Mouse (Mus musculus) megakaryocyte, embryonic 14.5 days (primary cell): Measurements from ENCODE around the gene Mpped2. TPM values are rescaled to one million over a fixed set of nuclear protein-coding genes. Genes with fewer than 3 reads are reported as not detected.

Experiments used
- H3K27me3 ChIP-seq: replicated peaks from 2 replicates; pipeline ENCODE3; 2012; ENCODE audit warnings: inconsistent platforms
- H3K36me3 ChIP-seq: replicated peaks from 2 replicates; pipeline ENCODE3; 2012; ENCODE audit warnings: low read length, inconsistent platforms, mixed read lengths
- H3K4me1 ChIP-seq: 2 replicates; pipeline ENCODE4 v1.6.1; 2012; ENCODE audit warnings: inconsistent platforms
- H3K4me3 ChIP-seq: replicated peaks from 2 replicates; pipeline ENCODE3; 2012; ENCODE audit warnings: moderate library complexity, mild to moderate bottlenecking, inconsistent platforms
- H3K9me3 ChIP-seq: 2 replicates; pipeline ENCODE4 v1.6.1; 2012; ENCODE audit warnings: inconsistent platforms
- FLI1 ChIP-seq: IDR thresholded peaks from 2 replicates; pipeline ENCODE4 v1.6.1; 2012; ENCODE audit warnings: low read length, inconsistent platforms, mixed read lengths
- GATA1 ChIP-seq: IDR thresholded peaks from 3 replicates; pipeline ENCODE4 v1.6.1; 2012; ENCODE audit warnings: mixed read lengths, low read length, inconsistent platforms, borderline replicate concordance
- polyA plus RNA-seq: library from polyadenylated mRNA; stranded (reverse); fragments of >175 nt; gene quantifications from 2 replicates; pipeline ENCODE4 v1.2.3, GENCODE M21; 2012; ENCODE audit warnings: low replicate concordance; ENCODE audit not compliant: insufficient read depth

Mpped2 gene
- polyA plus RNA-seq, 1 experiment, result 0.10 TPM

- no peak overlapping the region for H3K4me3 ChIP-seq
- H3K9me3 ChIP-seq, result peaks cover 31% of the 10 kb centered on the region
- no peaks in the 10 kb centered on the region for H3K4me1 ChIP-seq
- no peak for TF ChIP-seq FLI1
- TF ChIP-seq GATA1, result no peak
- no peaks in the 10 kb centered on the region for H3K36me3 ChIP-seq
- no peaks in the 10 kb centered on the region for H3K27me3 ChIP-seq
Measured at GRCm38 (mm10) chr2:106826023-106826422, 133.0 kb downstream of the Mpped2 start.

- TF ChIP-seq FLI1, result no peak
- no peak for TF ChIP-seq GATA1
- H3K27me3 ChIP-seq, result no peaks in the 10 kb centered on the region
- H3K36me3 ChIP-seq, result no peaks in the 10 kb centered on the region
- H3K4me3 ChIP-seq, result no peak overlapping the region
- no peaks in the 10 kb centered on the region for H3K4me1 ChIP-seq
- H3K9me3 ChIP-seq, result peaks cover 31% of the 10 kb centered on the region
Measured at GRCm38 (mm10) chr2:106826806-106827205, 133.7 kb downstream of the Mpped2 start.

- Histone ChIP-seq H3K4me1 (no peaks in the 10 kb centered on the region), H3K27me3 (no peaks in the 10 kb centered on the region), H3K4me3 (no peak overlapping the region), H3K9me3 (peaks cover 26% of the 10 kb centered on the region), H3K36me3 (no peaks in the 10 kb centered on the region)
- TF ChIP-seq FLI1 (no peak), GATA1 (no peak)
Measured at GRCm38 (mm10) chr2:106828573-106829310, 135.7 kb downstream of the Mpped2 start.

DNA sequence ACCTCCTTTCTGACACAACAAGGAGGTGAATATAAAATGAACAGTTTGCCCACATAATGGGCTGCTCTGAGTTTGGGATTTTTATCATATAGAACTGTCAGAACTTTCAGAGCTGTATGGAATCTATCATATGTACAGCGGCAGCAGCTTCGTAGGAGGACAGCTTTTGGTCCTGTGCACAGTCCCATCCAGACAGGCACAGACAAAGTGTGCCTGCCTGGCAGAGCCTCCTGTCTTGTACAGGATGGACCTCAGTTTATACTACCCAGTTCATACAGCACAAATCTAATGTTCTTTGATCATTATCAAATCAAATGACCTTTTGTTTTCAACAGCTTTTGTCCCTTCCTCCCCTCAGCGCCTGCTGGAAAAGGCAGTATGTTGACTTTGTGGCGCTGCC lies 136.4 kb downstream of the Mpped2 start:
- TF ChIP-seq GATA1 (no peak), FLI1 (no peak)
- Histone ChIP-seq H3K4me1 (no peaks in the 10 kb centered on the region), H3K27me3 (no peaks in the 10 kb centered on the region), H3K36me3 (no peaks in the 10 kb centered on the region), H3K9me3 (peaks cover 26% of the 10 kb centered on the region), H3K4me3 (no peak overlapping the region)

- Histone ChIP-seq H3K4me1 (no peaks in the 10 kb centered on the region), H3K4me3 (no peak overlapping the region), H3K27me3 (no peaks in the 10 kb centered on the region), H3K9me3 (peaks cover 40% of the 10 kb centered on the region), H3K36me3 (no peaks in the 10 kb centered on the region)
- TF ChIP-seq FLI1 (no peak), GATA1 (no peak)
Measured at GRCm38 (mm10) chr2:106832577-106832976, 139.5 kb downstream of the Mpped2 start.

DNA sequence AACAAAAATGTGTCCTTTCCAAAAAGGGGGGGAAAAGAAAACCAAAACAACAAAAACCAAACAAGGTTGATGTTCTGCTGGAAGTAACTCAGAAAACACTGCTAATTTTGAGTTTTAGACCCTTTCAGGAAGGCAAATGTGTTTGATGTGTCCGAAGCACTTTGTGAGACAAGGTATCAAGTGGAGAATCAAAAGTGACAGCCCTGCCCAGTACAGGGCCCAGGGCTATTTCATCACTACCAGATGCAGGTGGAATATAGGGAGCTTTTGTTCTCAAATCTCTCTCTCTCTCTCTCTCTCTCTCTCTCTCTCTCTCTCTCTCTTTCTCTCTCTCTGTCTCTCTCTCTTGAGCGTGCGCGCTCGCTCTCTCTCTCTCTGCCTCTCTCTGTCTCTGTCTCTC lies 140.1 kb downstream of the Mpped2 start:
- no peak for TF ChIP-seq FLI1
- no peak for TF ChIP-seq GATA1
- H3K9me3 ChIP-seq, result peaks cover 46% of the 10 kb centered on the region

DNA sequence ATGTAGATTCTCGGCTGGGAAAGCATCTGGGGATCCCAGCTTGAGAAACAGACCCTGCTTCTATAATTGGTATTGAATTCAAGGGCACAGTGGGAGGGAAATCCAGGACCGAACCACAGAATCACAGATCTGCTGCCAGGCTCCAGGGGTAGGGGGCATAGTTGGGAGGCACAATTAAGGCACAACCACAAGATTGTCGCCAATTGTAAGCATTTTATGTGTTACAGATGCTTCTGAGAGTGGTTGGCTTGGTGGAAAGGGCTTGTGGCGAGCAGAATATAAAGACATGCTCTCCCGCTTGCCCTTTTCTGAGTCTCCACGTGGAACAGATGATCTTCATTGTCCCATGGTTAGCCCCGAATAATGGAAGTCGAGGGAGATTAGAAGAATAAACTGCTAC lies 142.3 kb downstream of the Mpped2 start:
- Histone ChIP-seq H3K4me3 (no peak overlapping the region), H3K9me3 (peaks cover 53% of the 10 kb centered on the region), H3K27me3 (no peaks in the 10 kb centered on the region), H3K4me1 (no peaks in the 10 kb centered on the region), H3K36me3 (no peaks in the 10 kb centered on the region)
- no peak for TF ChIP-seq GATA1
- no peak for TF ChIP-seq FLI1

More for the DNA sequence above, 140.1 kb downstream of the Mpped2 start:
- Histone ChIP-seq H3K4me3 (no peak overlapping the region), H3K27me3 (no peaks in the 10 kb centered on the region), H3K36me3 (no peaks in the 10 kb centered on the region), H3K4me1 (no peaks in the 10 kb centered on the region)

GRCm38 (mm10) chr2:106837241-106837640 lies 144.2 kb downstream of the Mpped2 start:
- peaks cover 53% of the 10 kb centered on the region for H3K9me3 ChIP-seq
- no peak overlapping the region for H3K4me3 ChIP-seq
- no peaks in the 10 kb centered on the region for H3K27me3 ChIP-seq
- H3K4me1 ChIP-seq, result no peaks in the 10 kb centered on the region
- H3K36me3 ChIP-seq, result no peaks in the 10 kb centered on the region
- TF ChIP-seq FLI1, result no peak
- no peak for TF ChIP-seq GATA1

DNA sequence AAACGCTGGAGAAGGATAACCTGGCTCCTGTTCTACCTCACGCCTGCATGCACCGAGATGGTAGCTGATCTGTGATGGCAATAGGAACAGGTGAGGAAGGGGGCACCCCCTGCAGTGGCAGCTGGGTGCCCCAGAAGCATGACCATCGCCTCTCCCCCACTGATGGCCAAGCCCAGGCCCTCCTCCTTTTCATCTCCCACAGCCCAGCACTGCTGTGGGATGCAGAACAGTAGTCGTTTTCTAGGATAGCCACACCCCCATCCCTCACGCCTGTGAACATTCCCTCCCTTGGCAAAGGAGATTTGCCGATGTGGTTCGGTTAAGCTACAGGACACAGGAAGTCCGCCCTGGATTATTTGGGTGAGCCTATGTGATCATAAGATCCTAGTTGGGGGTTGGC lies 151.1 kb downstream of the Mpped2 start:
- Histone ChIP-seq H3K4me1 (no peaks in the 10 kb centered on the region), H3K27me3 (no peaks in the 10 kb centered on the region)

GRCm38 (mm10) chr2:106844766-106845678 lies 152.0 kb downstream of the Mpped2 start:
- Histone ChIP-seq H3K4me1 (no peaks in the 10 kb centered on the region), H3K36me3 (no peaks in the 10 kb centered on the region), H3K4me3 (no peak overlapping the region), H3K27me3 (no peaks in the 10 kb centered on the region), H3K9me3 (peaks cover 20% of the 10 kb centered on the region)
- TF ChIP-seq GATA1, result no peak
- TF ChIP-seq FLI1, result no peak

More for the DNA sequence above, 151.1 kb downstream of the Mpped2 start:
- Histone ChIP-seq H3K9me3 (peaks cover 27% of the 10 kb centered on the region), H3K36me3 (no peaks in the 10 kb centered on the region), H3K4me3 (no peak overlapping the region)
- TF ChIP-seq FLI1 (no peak), GATA1 (no peak)
